Mouse (Mus musculus) spleen, postnatal 10 days (tissue): ENCODE measurements at regions not wholly inside any gene's neighbourhood (a gene's known extent, or its start where the extent isn't known, plus 50 kb on each side); places are given as distances from the start of the nearest gene placed in this dataset.
A peak's percentile ranks its signal among the peaks of the same experiment; 100 is the strongest.
"Not testable (repeated sequence)": the region's sequence is repeated elsewhere in the genome, so short reads cannot be mapped to it uniquely, and the experiment has no call there.

Source experiments
- DNase-seq, 2 experiments: peaks; one replicate each; pipeline ENCODE4 v3.0.0; 2021 to 2022; ENCODE audit warnings: low spot score in 2 of 2

DNA sequence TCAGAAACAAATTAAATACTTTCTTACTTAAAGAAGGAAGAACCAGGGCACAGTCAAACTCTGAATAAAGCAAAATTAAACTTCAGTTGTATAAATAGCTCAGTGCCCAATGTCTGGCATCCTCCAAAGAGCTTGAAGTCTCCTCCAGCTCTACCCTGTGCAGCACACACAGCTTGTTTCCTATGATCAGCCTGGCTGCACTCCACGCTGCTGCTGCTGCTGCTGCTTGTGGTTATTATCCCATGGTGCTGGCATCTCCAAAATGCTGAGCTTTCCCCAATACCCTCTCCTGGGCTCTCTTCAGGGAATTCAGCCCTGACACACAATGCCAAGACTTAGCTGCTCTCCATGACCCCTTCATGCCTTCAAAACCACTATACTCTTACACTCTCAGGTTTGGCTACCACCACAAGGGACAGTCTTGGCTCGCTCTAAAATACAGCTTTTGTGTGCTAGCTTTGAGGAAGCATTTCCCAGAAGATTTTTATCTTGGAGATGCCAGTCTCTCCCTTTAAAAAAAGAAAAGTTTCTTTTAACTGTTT lies 121.0 kb downstream of the Rab10 start:
- DNase-seq = not testable (repeated sequence)

GRCm38 (mm10) chr12:3188137-3188536 lies 121.6 kb downstream of the Rab10 start:
- DNase-seq = no peak

DNA sequence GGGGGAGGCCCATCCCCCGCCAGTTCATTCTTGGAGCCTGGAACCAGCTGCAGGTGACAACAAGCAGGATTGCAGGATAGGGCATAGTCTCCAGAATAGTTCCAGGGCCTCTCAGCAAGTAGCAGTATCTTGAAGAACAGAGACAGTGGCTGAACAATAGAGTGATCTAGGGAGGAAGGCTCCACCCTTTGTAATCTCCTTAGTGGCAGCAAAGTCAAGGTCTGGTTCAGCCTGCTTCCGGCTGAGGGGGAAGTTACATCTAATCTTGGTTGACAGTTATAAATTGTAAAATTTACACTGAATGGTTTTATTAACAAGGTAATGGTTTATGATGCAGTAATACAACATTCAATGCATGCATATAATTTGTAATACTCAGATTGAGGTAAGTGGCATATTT lies 136.4 kb downstream of the Rab10 start:
- DNase-seq = no peak

- DNase-seq = not testable (repeated sequence)
Measured at GRCm38 (mm10) chr12:3169705-3170287, 140.0 kb downstream of the Rab10 start.

- DNase-seq = not testable (repeated sequence)
Measured at GRCm38 (mm10) chr12:3161666-3162065, 148.1 kb downstream of the Rab10 start.

- DNase-seq = not testable (repeated sequence)
Measured at GRCm38 (mm10) chr12:3158771-3159170, 151.0 kb downstream of the Rab10 start.

- DNase-seq = not testable (repeated sequence)
Measured at GRCm38 (mm10) chr12:3153705-3154104, 156.1 kb downstream of the Rab10 start.

GRCm38 (mm10) chr12:3132553-3132952 lies 177.2 kb downstream of the Rab10 start:
- DNase-seq = not testable (repeated sequence)

GRCm38 (mm10) chr12:3131149-3131751 lies 178.5 kb downstream of the Rab10 start:
- DNase-seq = not testable (repeated sequence)

DNA sequence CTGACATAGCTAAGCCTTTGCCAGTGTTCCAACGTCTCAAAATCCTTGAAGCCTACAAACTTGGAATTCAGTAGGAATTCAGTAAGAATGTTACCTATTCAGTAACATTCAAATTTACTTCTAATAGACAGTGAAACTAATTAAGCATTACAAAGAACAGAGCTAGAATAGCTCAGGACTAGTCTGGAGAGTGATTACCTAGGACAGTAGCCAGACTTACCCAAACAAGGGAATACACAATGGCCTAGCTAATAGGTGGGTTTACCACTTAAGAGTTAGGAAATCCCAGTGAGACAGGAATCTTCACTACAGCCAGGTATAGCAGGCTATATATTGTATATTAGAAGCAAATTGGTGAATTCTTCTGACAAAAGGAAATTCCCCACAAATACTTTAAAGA lies 182.4 kb downstream of the Rab10 start:
- not testable (repeated sequence) for DNase-seq

GRCm38 (mm10) chr12:3124036-3124435 lies 185.7 kb downstream of the Rab10 start:
- no peak for DNase-seq

GRCm38 (mm10) chr12:3110589-3110988 lies 199.2 kb downstream of the Rab10 start:
- DNase-seq = not testable (repeated sequence)

DNA sequence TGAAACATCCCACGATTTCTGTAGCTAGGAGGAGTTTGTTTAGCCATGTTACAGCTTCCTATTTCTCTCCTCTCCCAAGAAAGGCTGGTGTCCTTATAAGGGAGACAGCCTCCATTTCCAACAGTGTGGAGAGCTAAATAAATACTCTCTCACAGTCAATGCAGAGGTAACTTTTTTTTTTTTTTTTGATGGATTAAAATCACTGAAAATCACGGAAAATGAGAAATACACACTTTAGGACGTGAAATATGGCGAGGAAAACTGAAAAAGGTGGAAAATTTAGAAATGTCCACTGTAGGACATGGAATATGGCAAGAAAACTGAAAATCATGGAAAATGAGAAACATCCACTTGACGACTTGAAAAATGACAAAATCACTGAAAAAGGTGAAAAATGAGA lies 200.1 kb downstream of the Rab10 start:
- DNase-seq = peak; percentile 86 to 88

DNA sequence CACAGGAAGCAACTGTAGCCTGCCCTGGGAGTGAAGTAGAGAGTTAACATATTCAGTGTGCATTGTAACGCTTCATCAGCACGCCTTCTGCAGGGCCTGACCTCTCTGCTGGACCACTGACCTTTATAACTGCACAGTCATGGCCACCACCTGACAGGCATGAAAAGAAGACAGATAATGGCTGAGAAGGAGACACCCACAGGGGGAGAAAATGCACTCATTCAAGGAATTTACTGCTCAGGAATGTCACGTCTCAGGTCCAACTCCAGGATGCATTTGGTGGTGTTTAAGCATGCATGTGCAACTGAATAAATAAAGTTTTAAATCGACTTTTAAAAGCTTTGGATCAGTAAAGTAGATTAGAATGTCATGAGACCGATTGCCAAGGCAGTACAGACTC lies 207.8 kb downstream of the Rab10 start:
- DNase-seq = not testable (repeated sequence)

DNA sequence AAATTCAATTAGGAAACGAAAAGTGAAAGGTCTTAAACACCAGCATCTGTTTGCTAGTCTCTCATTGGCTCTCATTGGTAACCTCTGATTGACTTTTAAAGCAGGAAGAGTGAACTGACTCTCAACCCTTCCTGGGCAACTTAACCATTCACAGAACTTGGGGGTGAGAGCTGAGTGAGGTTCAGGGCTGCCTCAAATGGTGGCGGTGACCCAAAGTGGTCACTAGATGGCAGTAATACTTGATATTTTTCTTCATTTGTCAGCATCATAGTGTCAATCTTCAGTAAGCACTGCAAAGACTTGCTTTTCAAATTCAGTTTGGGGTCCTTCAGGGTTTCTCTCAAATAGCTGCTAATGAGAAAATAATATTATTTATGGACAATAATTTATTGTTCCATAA lies 211.6 kb downstream of the Rab10 start:
- peak; percentile 7 to 40 for DNase-seq

GRCm38 (mm10) chr12:3094509-3094908 lies 215.3 kb downstream of the Rab10 start:
- no peak for DNase-seq

DNA sequence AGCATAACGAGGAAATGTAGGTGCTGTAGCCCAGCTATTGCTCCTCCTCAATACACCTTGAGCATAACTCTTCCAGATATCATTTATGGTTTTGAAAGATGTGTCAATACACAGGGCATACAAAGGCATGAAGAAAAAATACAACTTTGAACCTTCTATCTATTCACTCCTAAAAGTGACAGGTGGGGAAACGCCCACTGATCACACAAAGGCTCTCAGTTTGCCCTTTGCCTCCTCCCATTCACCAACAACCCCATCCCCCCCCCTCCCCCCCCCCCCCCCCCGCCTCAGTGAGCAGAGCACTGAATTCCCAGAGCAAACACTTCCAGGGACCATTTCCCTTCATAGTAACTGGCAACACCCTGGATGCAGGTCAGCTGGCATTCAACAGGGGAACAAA lies 216.8 kb downstream of the Rab10 start:
- not testable (repeated sequence) for DNase-seq

- not testable (repeated sequence) for DNase-seq
Measured at GRCm38 (mm10) chr12:3049546-3049945, 260.2 kb downstream of the Rab10 start.

GRCm38 (mm10) chr12:3018446-3018845 lies 291.3 kb downstream of the Rab10 start:
- DNase-seq = not testable (repeated sequence)

- DNase-seq = not testable (repeated sequence)
Measured at GRCm38 (mm10) chr12:3016777-3017176, 293.0 kb downstream of the Rab10 start.
